Mouse (Mus musculus): ENCODE measurements around the gene Nkain1.

Nkain1 gene

DNA sequence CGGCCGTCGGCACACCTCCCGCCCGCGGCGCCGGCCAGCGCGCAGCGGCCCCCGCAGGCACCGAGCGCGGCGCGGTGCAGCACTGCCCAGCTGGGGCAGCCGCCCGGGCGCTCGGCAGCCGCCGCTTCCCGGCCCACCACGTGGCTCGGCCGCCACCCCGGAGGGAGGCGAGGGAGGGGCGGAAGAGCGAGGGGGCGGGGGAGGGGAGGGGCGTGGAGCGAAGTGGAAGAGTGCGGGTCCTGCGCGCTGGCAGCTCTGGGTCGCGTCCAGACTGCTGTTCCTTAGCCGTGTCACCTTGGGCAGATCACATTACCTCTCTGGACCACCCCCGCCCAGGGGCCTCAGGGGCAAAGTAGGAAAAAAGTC, at the start of gene Nkain1:
TSS of gene Nkain1 (minus strand) at position 126 of the 366 bp plus-strand sequence.
- DNase-seq: peak; percentile 21

DNA sequence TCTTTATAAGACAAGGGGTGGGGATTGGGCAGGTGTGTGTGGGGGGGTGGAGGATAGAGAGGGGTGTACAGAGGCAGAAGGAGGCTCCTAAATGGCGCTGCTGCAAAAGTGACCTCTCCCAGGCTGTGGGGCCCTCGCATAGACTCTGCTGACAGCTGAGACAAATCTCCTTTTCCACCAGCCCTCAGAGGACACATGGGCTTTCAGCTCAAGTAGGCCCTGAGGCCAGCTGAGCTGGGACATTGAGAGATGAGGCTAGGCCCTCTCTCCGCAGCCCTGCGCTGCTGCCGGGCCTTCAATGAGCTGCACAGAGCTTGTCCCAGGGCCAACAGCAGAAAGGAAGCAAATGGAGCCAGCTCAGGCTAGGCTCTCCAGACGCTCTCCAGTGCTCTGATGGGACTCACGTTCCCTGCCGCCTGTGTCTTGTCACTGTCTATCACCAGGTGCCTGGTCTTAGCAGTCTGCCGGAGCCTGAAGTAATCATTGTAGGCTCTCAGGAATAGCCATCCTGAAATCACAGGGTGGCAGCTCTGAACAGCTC, 4.8 kb upstream of the Nkain1 start:
- DNase-seq: no peak

- DNase-seq: no peak
These were observed 3.1 kb upstream of the Nkain1 start for GRCm38 (mm10) chr4:130577081-130577480.

DNA sequence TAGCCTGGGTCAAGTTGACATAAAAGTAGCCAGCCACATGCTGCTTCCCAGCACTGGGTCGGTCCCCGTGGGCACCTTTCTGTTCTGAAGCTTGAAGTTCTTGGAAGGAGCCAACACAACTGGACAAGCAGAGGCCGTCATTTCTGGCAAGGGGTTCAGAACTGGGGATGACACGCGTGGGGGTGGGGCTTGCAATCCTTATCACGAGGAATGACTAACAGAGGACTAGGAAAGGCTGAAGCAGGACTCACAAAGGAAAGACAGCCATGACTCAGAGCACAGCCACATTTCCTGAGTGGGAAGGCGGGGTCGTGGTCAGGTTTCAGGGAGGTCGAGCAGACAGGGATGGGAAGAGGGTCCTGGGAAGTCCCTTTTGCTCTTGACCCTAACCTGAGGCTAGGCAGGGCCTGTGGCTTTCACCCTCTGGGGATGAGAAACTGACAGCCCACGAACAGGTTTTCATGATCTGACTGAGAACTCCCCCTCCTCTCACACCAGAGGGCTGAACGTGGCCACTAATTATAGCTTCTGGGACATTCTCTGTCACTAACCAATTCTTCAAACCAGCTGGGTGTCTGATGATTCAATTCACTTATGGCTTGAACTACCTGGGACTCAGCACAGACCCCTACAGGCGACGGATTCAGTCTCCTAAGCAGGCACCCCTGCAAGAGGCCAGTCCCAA, 2.4 kb upstream of the Nkain1 start:
- DNase-seq: no peak

GRCm38 (mm10) chr4:130575533-130575932, 1.6 kb upstream of the Nkain1 start:
- no peak for DNase-seq

DNA sequence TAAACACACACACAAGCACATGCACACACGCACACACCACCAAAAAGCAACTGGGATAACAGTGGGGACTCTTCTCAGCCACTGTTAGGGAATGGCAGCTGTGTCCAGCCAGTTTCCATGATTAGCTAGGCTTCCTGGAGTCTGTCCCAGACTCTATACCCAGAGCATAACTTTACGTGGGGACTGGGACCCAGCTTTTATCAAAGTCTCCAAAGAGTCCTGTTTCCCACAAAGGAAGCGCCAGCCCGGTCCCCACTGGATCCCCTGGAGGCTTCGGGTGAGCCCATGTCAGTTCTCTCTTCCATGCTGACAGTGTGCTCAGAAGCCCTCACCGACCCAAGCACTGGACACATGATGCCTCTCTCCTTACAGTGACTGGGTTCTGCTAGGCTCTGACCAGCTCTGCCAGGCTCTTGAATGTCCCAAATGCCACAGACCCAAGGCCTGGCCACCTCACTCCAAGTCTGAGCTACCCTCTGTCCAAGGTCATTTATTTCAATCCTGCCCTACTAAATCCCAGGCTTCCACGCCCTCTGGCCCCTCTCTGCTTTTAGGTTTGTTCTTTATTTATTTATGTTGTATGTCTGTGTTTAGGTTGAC, 988 bp upstream of the Nkain1 start:
- DNase-seq: no peak

GRCm38 (mm10) chr4:130573351-130574047, 474 bp downstream of the Nkain1 start:
- DNase-seq: no peak

GRCm38 (mm10) chr4:130573012-130573350, 992 bp downstream of the Nkain1 start:
- no peak for DNase-seq

DNA sequence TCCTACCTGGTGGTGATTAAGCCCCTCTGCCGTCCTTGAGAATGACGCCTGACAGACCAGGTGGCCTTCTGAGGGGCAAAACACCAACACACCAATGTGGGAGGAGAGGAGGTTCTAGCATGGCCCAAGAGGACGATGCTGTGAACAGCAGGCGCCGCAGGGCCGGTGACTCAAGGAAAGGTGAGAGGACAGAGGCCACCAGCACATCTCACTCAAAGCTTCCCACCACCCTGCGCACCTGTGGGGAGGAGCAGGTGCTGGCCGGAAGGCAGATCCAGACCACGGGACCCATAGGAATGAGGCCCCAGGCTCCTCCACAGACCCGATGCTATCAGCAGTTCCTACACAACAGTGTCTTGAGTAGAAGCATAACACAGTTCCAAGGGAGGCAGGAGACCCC, 1.4 kb downstream of the Nkain1 start:
- no peak for DNase-seq

GRCm38 (mm10) chr4:130570941-130571720, 2.8 kb downstream of the Nkain1 start:
- DNase-seq: no peak

- no peak for DNase-seq
These were observed 5.7 kb downstream of the Nkain1 start for GRCm38 (mm10) chr4:130568043-130568978.

- DNase-seq: no peak
These were observed 10.2 kb downstream of the Nkain1 start for GRCm38 (mm10) chr4:130563820-130564219.

DNA sequence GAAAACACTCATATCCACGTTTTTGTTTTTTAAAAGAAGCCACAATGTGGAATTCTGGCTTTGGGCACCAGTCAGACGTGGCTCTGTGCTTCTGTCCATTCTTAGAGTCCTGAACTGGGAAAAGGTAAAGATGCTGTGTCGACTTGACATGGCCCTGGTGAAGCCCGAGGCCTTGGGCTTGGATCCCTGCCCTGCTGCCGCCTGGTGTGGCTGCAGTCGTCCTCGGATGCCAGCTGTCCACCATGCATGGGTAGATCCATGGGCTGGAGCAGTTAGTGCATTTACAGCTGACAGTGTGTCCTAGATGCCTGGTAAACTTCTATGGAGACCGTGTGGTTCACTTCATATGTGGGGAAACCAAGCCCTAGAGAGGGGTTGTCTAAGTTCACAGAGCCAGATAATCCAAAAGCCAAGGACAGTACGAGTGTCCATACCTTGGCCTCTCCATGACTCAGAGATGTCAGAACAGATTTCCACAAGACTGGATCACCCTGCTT, 10.7 kb downstream of the Nkain1 start:
- DNase-seq: no peak

GRCm38 (mm10) chr4:130560576-130561310, 13.2 kb downstream of the Nkain1 start:
- no peak for DNase-seq

- DNase-seq: no peak
These were observed 14.8 kb downstream of the Nkain1 start for GRCm38 (mm10) chr4:130559220-130559619.

DNA sequence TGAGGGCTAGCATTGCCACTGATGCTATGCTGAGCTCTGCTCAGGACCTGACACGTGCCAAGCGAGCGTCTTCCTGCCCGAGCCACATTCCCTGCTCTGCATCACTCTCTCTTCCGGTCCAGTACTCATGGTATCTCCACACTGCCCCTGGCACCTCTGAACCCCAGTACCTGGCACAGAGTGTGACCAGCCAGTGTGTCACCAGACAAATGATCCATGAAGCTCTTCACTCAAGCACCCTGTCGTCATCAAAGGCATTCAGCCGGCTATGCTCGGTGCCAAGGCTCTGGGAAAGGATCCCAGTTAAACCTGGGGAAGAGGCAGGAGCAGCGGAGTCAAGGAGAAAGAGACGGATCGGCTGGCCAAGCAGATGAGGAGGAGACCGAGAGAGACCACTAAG, 16.1 kb downstream of the Nkain1 start:
- no peak for DNase-seq

- DNase-seq: no peak
These were observed 17.0 kb downstream of the Nkain1 start for GRCm38 (mm10) chr4:130556992-130557391.

GRCm38 (mm10) chr4:130556224-130556623, 17.7 kb downstream of the Nkain1 start:
- DNase-seq: no peak

DNA sequence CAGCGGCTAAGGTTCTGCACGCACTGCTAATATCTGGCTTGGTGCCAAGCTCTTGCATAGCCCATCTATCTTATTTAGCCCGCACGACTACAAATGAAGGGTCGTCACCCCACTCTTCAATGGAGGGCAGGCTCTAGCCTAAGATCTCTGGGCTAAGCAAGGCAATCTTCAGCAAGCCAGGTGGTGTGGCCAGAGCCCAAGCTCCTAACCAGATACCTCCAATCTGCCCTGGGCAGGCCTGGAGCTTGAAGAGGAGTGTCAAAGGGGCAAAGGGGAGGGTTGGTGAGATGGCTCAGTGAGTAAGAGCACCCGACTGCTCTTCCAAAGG, 20.9 kb downstream of the Nkain1 start:
- no peak for DNase-seq

- DNase-seq: no peak
These were observed 21.5 kb downstream of the Nkain1 start for GRCm38 (mm10) chr4:130552312-130553120.
